Mouse (Mus musculus) liver, adult 2 months (tissue): ENCODE results near the gene Ube2u.

ENCODE experiments used
- CTCF ChIP-seq: fragments of 200-500 bp; IDR thresholded peaks from 2 replicates; pipeline ENCODE4 v1.5.1; 2011; ENCODE audit warnings: low read depth, low read length, control low read depth
- POLR2A ChIP-seq: fragments of 200-500 bp; IDR thresholded peaks from 2 replicates; pipeline ENCODE4 v1.6.1; 2011; ENCODE audit warnings: low read length, control low read depth; ENCODE audit not compliant: insufficient read depth; ENCODE audit errors: extremely low read depth

- TF ChIP-seq POLR2A (no peak), CTCF (no peak)
Observed at GRCm38 (mm10) chr4:100595771-100596170, 117.1 kb downstream of the Ube2u start.
